Mouse (Mus musculus) frontal cortex, adult (tissue): ENCODE results near the gene Rassf3.

Experiments used
- ATAC-seq: cut with Nextera tagmentation; 2 replicates; pipeline ENCODE4 v1.9.2; 2017; ENCODE audit warnings: mild to moderate bottlenecking, moderate library complexity, mixed read lengths; ENCODE audit not compliant: low TSS enrichment

The Rassf3 gene

GRCm38 (mm10) chr10:121365781-121366272 lies 110.3 kb downstream of the Rassf3 start:
- ATAC-seq: peak; percentile 30

- ATAC-seq: peak; percentile 86
Measured at GRCm38 (mm10) chr10:121364801-121365564, 111.2 kb downstream of the Rassf3 start, which contains the start of gene Gns. Gene Gns (plus strand): TSS chr10:121365090.

GRCm38 (mm10) chr10:121364306-121364705 lies 111.8 kb downstream of the Rassf3 start:
- no peak for ATAC-seq

GRCm38 (mm10) chr10:121363201-121363600 lies 112.9 kb downstream of the Rassf3 start:
- ATAC-seq: no peak

GRCm38 (mm10) chr10:121360358-121360757 lies 115.8 kb downstream of the Rassf3 start:
- ATAC-seq: no peak
